Mouse (Mus musculus): ENCODE results near the gene Pard3. TPM values are rescaled to one million over a fixed set of nuclear protein-coding genes. Genes with fewer than 3 reads are reported as not detected.
A peak's percentile ranks its signal among the peaks of the same experiment; 100 is the strongest.

The Pard3 gene
- polyA plus RNA-seq, 2 experiments = 4.5 TPM

- 28% methylated on average over 3 of the region's 3 CpGs for WGBS (ENCODE audit: insufficient replicate concordance)
- TF ChIP-seq CTCF (IDR thresholded peaks at IDR 0.05; ENCODE audit: low read depth) = no peak
- TF ChIP-seq EP300 (IDR thresholded peaks at IDR 0.05; ENCODE audit: low read depth) = no peak
- DNase-seq (ENCODE audit: low read depth in 3 of 3, low spot score in 3 of 3) = no peak
Measured at GRCm38 (mm10) chr8:127324836-127325570, 261.3 kb downstream of the Pard3 start.

GRCm38 (mm10) chr8:127325749-127326148 lies 262.1 kb downstream of the Pard3 start:
- Histone ChIP-seq H3K9ac (replicated peaks) (no peak overlapping the region), H3K36me3 (replicated peaks; ENCODE audit: control insufficient read depth, insufficient read depth, low read depth) (no peaks in the 10 kb centered on the region), H3K27me3 (ENCODE audit: control insufficient read depth, insufficient read depth, low read length) (no peaks in the 10 kb centered on the region), H3K9me3 (ENCODE audit: control insufficient read depth, low read length) (no peaks in the 10 kb centered on the region), H3K27ac (no peak overlapping the region), H3K4me3 (ENCODE audit: insufficient read depth in 1 of 2, low read depth in 2 of 2, low read length in 2 of 2) (no peak overlapping the region), H3K4me2 (ENCODE audit: low read depth) (no peak overlapping the region), H3K4me1 (replicated peaks; ENCODE audit: control insufficient read depth in 2 of 2, insufficient read depth in 2 of 2, low read length in 1 of 2) (0 out of 4 replicates have a peak, but pooled peaks cover 0 to 2% of the 10 kb centered on the region in 2 experiments)
- ATAC-seq (ENCODE audit: insufficient read depth) (no peak), DNase-seq (ENCODE audit: low read depth in 3 of 3, low spot score in 3 of 3) (no peak)
- TF ChIP-seq EP300 (IDR thresholded peaks at IDR 0.05; ENCODE audit: low read depth) (no peak), CTCF (IDR thresholded peaks at IDR 0.05; ENCODE audit: low read depth) (no peak)
- WGBS (ENCODE audit: insufficient replicate concordance) = 41% methylated on average over 5 of the region's 5 CpGs

More at GRCm38 (mm10) chr8:127324836-127325570, 261.3 kb downstream of the Pard3 start:
- Histone ChIP-seq H3K9ac (replicated peaks) (no peak overlapping the region), H3K27me3 (ENCODE audit: control insufficient read depth, insufficient read depth, low read length) (no peaks in the 10 kb centered on the region), H3K9me3 (ENCODE audit: control insufficient read depth, low read length) (no peaks in the 10 kb centered on the region), H3K4me1 (replicated peaks; ENCODE audit: control insufficient read depth in 2 of 2, insufficient read depth in 2 of 2, low read length in 1 of 2) (0 out of 4 replicates have a peak, but pooled peaks cover 0 to under 1% of the 10 kb centered on the region in 2 experiments), H3K36me3 (replicated peaks; ENCODE audit: control insufficient read depth, insufficient read depth, low read depth) (no peaks in the 10 kb centered on the region), H3K4me2 (ENCODE audit: low read depth) (no peak overlapping the region), H3K4me3 (ENCODE audit: insufficient read depth in 1 of 2, low read depth in 2 of 2, low read length in 2 of 2) (no peak overlapping the region), H3K27ac (no peak overlapping the region)
- ATAC-seq (ENCODE audit: insufficient read depth) = no peak

- H3K4me3 ChIP-seq (ENCODE audit: insufficient read depth in 1 of 2, low read depth in 2 of 2, low read length in 2 of 2) = no peak overlapping the region
- no peak overlapping the region for H3K27ac ChIP-seq
- no peak for ATAC-seq (ENCODE audit: insufficient read depth)
- H3K4me1 ChIP-seq (replicated peaks; ENCODE audit: control insufficient read depth in 2 of 2, insufficient read depth in 2 of 2, low read length in 1 of 2) = 0 out of 4 replicates have a peak, but pooled peaks cover 0 to 2% of the 10 kb centered on the region in 2 experiments
- H3K4me2 ChIP-seq (ENCODE audit: low read depth) = no peak overlapping the region
- H3K27me3 ChIP-seq (ENCODE audit: control insufficient read depth, insufficient read depth, low read length) = no peaks in the 10 kb centered on the region
- no peak overlapping the region for H3K9ac ChIP-seq (replicated peaks)
- H3K9me3 ChIP-seq (ENCODE audit: control insufficient read depth, low read length) = no peaks in the 10 kb centered on the region
- TF ChIP-seq EP300 (IDR thresholded peaks at IDR 0.05; ENCODE audit: low read depth) = no peak
- TF ChIP-seq CTCF (IDR thresholded peaks at IDR 0.05; ENCODE audit: low read depth) = no peak
- DNase-seq (ENCODE audit: low read depth in 3 of 3, low spot score in 3 of 3) = no peak
- H3K36me3 ChIP-seq (replicated peaks; ENCODE audit: control insufficient read depth, insufficient read depth, low read depth) = no peaks in the 10 kb centered on the region
- WGBS (ENCODE audit: insufficient replicate concordance) = 17% methylated on average over 12 of the region's 12 CpGs
Measured at GRCm38 (mm10) chr8:127330258-127331187, 266.8 kb downstream of the Pard3 start.

GRCm38 (mm10) chr8:127331751-127332150 lies 268.1 kb downstream of the Pard3 start:
- Histone ChIP-seq H3K9me3 (ENCODE audit: control insufficient read depth, low read length) (no peaks in the 10 kb centered on the region), H3K9ac (replicated peaks) (no peak overlapping the region), H3K4me2 (ENCODE audit: low read depth) (no peak overlapping the region), H3K36me3 (replicated peaks; ENCODE audit: control insufficient read depth, insufficient read depth, low read depth) (no peaks in the 10 kb centered on the region), H3K27me3 (ENCODE audit: control insufficient read depth, insufficient read depth, low read length) (no peaks in the 10 kb centered on the region), H3K4me3 (ENCODE audit: insufficient read depth in 1 of 2, low read depth in 2 of 2, low read length in 2 of 2) (no peak overlapping the region), H3K27ac (no peak overlapping the region), H3K4me1 (replicated peaks; ENCODE audit: control insufficient read depth in 2 of 2, insufficient read depth in 2 of 2, low read length in 1 of 2) (0 out of 4 replicates have a peak, but pooled peaks cover 0 to 2% of the 10 kb centered on the region in 2 experiments)
- ATAC-seq (ENCODE audit: insufficient read depth) (no peak), DNase-seq (ENCODE audit: low read depth in 3 of 3, low spot score in 3 of 3) (peak in 2 of 3 experiments; percentile 6 to 10)
- 70% methylated on average over 1 of the region's 1 CpGs for WGBS (ENCODE audit: insufficient replicate concordance)
- no peak for TF ChIP-seq EP300 (IDR thresholded peaks at IDR 0.05; ENCODE audit: low read depth)
- TF ChIP-seq CTCF (IDR thresholded peaks at IDR 0.05; ENCODE audit: low read depth) = peak; percentile 88

- Histone ChIP-seq H3K4me3 (ENCODE audit: insufficient read depth in 1 of 2, low read depth in 2 of 2, low read length in 2 of 2) (no peak overlapping the region), H3K27ac (no peak overlapping the region), H3K36me3 (replicated peaks; ENCODE audit: control insufficient read depth, insufficient read depth, low read depth) (no peaks in the 10 kb centered on the region), H3K4me1 (replicated peaks; ENCODE audit: control insufficient read depth in 2 of 2, insufficient read depth in 2 of 2, low read length in 1 of 2) (no peaks in the 10 kb centered on the region), H3K9ac (replicated peaks) (no peak overlapping the region), H3K4me2 (ENCODE audit: low read depth) (no peak overlapping the region), H3K27me3 (ENCODE audit: control insufficient read depth, insufficient read depth, low read length) (no peaks in the 10 kb centered on the region), H3K9me3 (ENCODE audit: control insufficient read depth, low read length) (no peaks in the 10 kb centered on the region)
- DNase-seq (ENCODE audit: low read depth in 3 of 3, low spot score in 3 of 3) (no peak), ATAC-seq (ENCODE audit: insufficient read depth) (no peak)
- WGBS (ENCODE audit: insufficient replicate concordance) = 64% methylated on average over 1 of the region's 1 CpGs
- TF ChIP-seq CTCF (IDR thresholded peaks at IDR 0.05; ENCODE audit: low read depth) = no peak
- TF ChIP-seq EP300 (IDR thresholded peaks at IDR 0.05; ENCODE audit: low read depth) = no peak
Measured at GRCm38 (mm10) chr8:127335216-127335615, 271.5 kb downstream of the Pard3 start.
